Mouse (Mus musculus) left cerebral cortex, adult 2 months (tissue): ENCODE data around the gene Hoxb7. TPM values are rescaled to one million over a fixed set of nuclear protein-coding genes. Genes with fewer than 3 reads are reported as not detected.

Experiments
- DNase-seq, 2 experiments: peaks; one replicate each; pipeline ENCODE4 v3.0.0; 2021 to 2022; ENCODE audit warnings: low spot score in 2 of 2, mixed read lengths in 1 of 2; ENCODE audit errors: extremely low spot score in 1 of 2
- H3K27ac ChIP-seq: fragments of 200-600 bp; 2 replicates; pipeline ENCODE4 v1.8.1; 2022
- H3K4me3 ChIP-seq: fragments of 200-600 bp; 2 replicates; pipeline ENCODE4 v1.8.1; 2022
- CTCF ChIP-seq: fragments of 200-600 bp; IDR thresholded peaks from 2 replicates; pipeline ENCODE4 v1.8.1; 2022; ENCODE audit warnings: antibody characterized with exemption, mild to moderate bottlenecking, moderate library complexity
- intact Hi-C: fragments of 180-260 bp; cut with DNase I; formaldehyde crosslinking; loops from one replicate; pipeline ENCODE4 v1.15.1; 2025
- total RNA-seq, 2 experiments: library from RNA; stranded (reverse); gene quantifications; 2 replicates each; pipeline ENCODE4 v1.2.3; 2021

The Hoxb7 gene
- total RNA-seq, 2 experiments from 2014 or later, result not detected

GRCm38 (mm10) chr11:96298895-96299667 lies 12.7 kb downstream of the Hoxb7 start:
- H3K4me3 ChIP-seq, result no peak overlapping the region
- no peak for TF ChIP-seq CTCF
- H3K27ac ChIP-seq, result no peak overlapping the region
- no peak for DNase-seq
- intact Hi-C loops, result no loop called here

- no peak for TF ChIP-seq CTCF
- H3K27ac ChIP-seq, result no peak overlapping the region
- H3K4me3 ChIP-seq, result no peak overlapping the region
- DNase-seq, result no peak
- intact Hi-C loops, result no loop called here
Measured at GRCm38 (mm10) chr11:96299781-96300180, 13.4 kb downstream of the Hoxb7 start.

- no peak overlapping the region for H3K27ac ChIP-seq
- TF ChIP-seq CTCF, result no peak
Measured at GRCm38 (mm10) chr11:96300354-96301063, 14.1 kb downstream of the Hoxb7 start.

GRCm38 (mm10) chr11:96301064-96301431 lies 14.6 kb downstream of the Hoxb7 start:
- Histone ChIP-seq H3K4me3 (no peak overlapping the region), H3K27ac (no peak overlapping the region)
- intact Hi-C loops, result no loop called here

More at GRCm38 (mm10) chr11:96300354-96301063, 14.1 kb downstream of the Hoxb7 start:
- intact Hi-C loops, result no loop called here
- H3K4me3 ChIP-seq, result no peak overlapping the region
- no peak for DNase-seq

GRCm38 (mm10) chr11:96301837-96302236 lies 15.4 kb downstream of the Hoxb7 start:
- no peak for TF ChIP-seq CTCF
- no peak overlapping the region for H3K4me3 ChIP-seq
- no peak overlapping the region for H3K27ac ChIP-seq
- intact Hi-C loops, result no loop called here
- peak in 1 of 2 experiments; percentile 55 for DNase-seq

More at GRCm38 (mm10) chr11:96301064-96301431, 14.6 kb downstream of the Hoxb7 start:
- TF ChIP-seq CTCF, result no peak
- no peak for DNase-seq

GRCm38 (mm10) chr11:96302381-96303150 lies 16.1 kb downstream of the Hoxb7 start:
- Histone ChIP-seq H3K4me3 (no peak overlapping the region), H3K27ac (no peak overlapping the region)
- no peak for DNase-seq
- intact Hi-C loops, result no loop called here
- TF ChIP-seq CTCF, result no peak

GRCm38 (mm10) chr11:96303151-96304099 lies 17.0 kb downstream of the Hoxb7 start, which contains the start of gene Hoxb5:
Gene Hoxb5, plus strand, starts transcription at chr11:96303336.
- no peak within 1 kb of the TSS for H3K4me3 ChIP-seq
- intact Hi-C loops, result no loop called here
- no peak within 1 kb of the TSS for H3K27ac ChIP-seq
- DNase-seq, result peak in 1 of 2 experiments; percentile 33
- peak; percentile 51 for TF ChIP-seq CTCF

- TF ChIP-seq CTCF, result no peak
- intact Hi-C loops, result no loop called here
- no peak overlapping the region for H3K27ac ChIP-seq
- DNase-seq, result no peak
- H3K4me3 ChIP-seq, result no peak overlapping the region
Measured at GRCm38 (mm10) chr11:96304381-96305195, 18.2 kb downstream of the Hoxb7 start.

GRCm38 (mm10) chr11:96305505-96306182 lies 19.2 kb downstream of the Hoxb7 start:
- Histone ChIP-seq H3K4me3 (no peak overlapping the region), H3K27ac (no peak overlapping the region)
- no peak for DNase-seq
- intact Hi-C loops, result no loop called here
- TF ChIP-seq CTCF, result no peak
